ENCODE assay signal across 12 mouse cellular contexts in genomic region chr7:82822528-82822927, GRCm38 (mm10). TPM values are rescaled to one million over a fixed set of nuclear protein-coding genes. Genes with fewer than 3 reads are reported as not detected.
A peak's percentile ranks its signal among the peaks of the same experiment; 100 is the strongest.
DNase-seq lines count a peak whose midpoint lies in the region; ATAC-seq and TF ChIP-seq lines count a peak whose summit lies in the region.
"Had no signal": no experiment of that assay in that cellular context is flagged by ENCODE, and none has a peak within 500 bp of the region (broad histone marks: within the 10 kb centered on the region; RNA-seq: fewer than 3 reads in every experiment).

No protein-coding gene starts in this region.

- no peak overlapping the region for H3K27ac ChIP-seq in intestine, embryonic 14.5 days (ENCODE audit: low read depth)
- no peak overlapping the region for H3K27ac ChIP-seq in intestine, postnatal 0 days (ENCODE audit: low read depth, low read length)
- no peak overlapping the region for H3K27ac ChIP-seq in stomach, embryonic 14.5 days (ENCODE audit: low read length)
- H3K27ac ChIP-seq in stomach, postnatal 0 days (replicated peaks) = no peak overlapping the region
- no peak overlapping the region for H3K27ac ChIP-seq in intestine, embryonic 15.5 days
- H3K27ac ChIP-seq: hindbrain, embryonic 15.5 days had no signal

- DNase-seq in intestine, embryonic 14.5 days (ENCODE audit: low spot score) = peak; percentile 50
- DNase-seq in stomach, postnatal 0 days (ENCODE audit: low spot score) = no peak
- no peak for DNase-seq in right cerebral cortex, postnatal 4 days
- no peak for DNase-seq in gastrocnemius, adult 8-10 months (ENCODE audit: low spot score in 2 of 2)
- DNase-seq: adrenal gland, adult 8-10 months; cerebellum, adult 9-11 months; kidney, adult 9 months had no signal

- peaks cover 8% of the 10 kb centered on the region; the same call in 1 of the 2 replicates for H3K4me1 ChIP-seq in intestine, embryonic 14.5 days (replicated peaks; ENCODE audit: control insufficient read depth, insufficient read depth, low read length)
- no peaks in the 10 kb centered on the region for H3K4me1 ChIP-seq in intestine, postnatal 0 days (replicated peaks; ENCODE audit: control insufficient read depth, insufficient read depth, low read length)
- no peaks in the 10 kb centered on the region for H3K4me1 ChIP-seq in stomach, embryonic 14.5 days (ENCODE audit: control insufficient read depth, insufficient read depth, low read length)
- no peaks in the 10 kb centered on the region for H3K4me1 ChIP-seq in stomach, postnatal 0 days (replicated peaks; ENCODE audit: control insufficient read depth, insufficient read depth)
- no peaks in the 10 kb centered on the region for H3K4me1 ChIP-seq in intestine, embryonic 15.5 days (replicated peaks)
- H3K4me1 ChIP-seq: hindbrain, embryonic 15.5 days had no signal

- ATAC-seq in intestine, embryonic 14.5 days (replicated peaks; ENCODE audit: low FRiP score, low TSS enrichment, low read depth) = peak; percentile 47; the same call in 1 of the 2 replicates
- no peak for ATAC-seq in intestine, postnatal 0 days
- ATAC-seq in stomach, embryonic 14.5 days (ENCODE audit: insufficient number of reproducible peaks, insufficient read depth, low FRiP score, low read depth) = 0 out of 2 replicates have a peak, but pooled peaks have one; percentile 53
- no peak; the same call in 1 of the 2 replicates for ATAC-seq in stomach, postnatal 0 days (ENCODE audit: low FRiP score, low TSS enrichment)
- ATAC-seq in intestine, embryonic 15.5 days = peak; percentile 34; the same call in 1 of the 2 replicates

- H3K36me3 ChIP-seq in intestine, embryonic 14.5 days (ENCODE audit: control insufficient read depth, insufficient read depth, low read length) = no peaks in the 10 kb centered on the region
- H3K36me3 ChIP-seq in intestine, postnatal 0 days (ENCODE audit: control insufficient read depth, insufficient read depth) = no peaks in the 10 kb centered on the region
- no peaks in the 10 kb centered on the region for H3K36me3 ChIP-seq in stomach, embryonic 14.5 days (ENCODE audit: control insufficient read depth, insufficient read depth, low read length)
- no peaks in the 10 kb centered on the region for H3K36me3 ChIP-seq in stomach, postnatal 0 days (ENCODE audit: control insufficient read depth, insufficient read depth, low read length)
- no peaks in the 10 kb centered on the region for H3K36me3 ChIP-seq in intestine, embryonic 15.5 days
- H3K36me3 ChIP-seq: hindbrain, embryonic 15.5 days had no signal

- no peak for TF ChIP-seq CTCF in intestine, postnatal 0 days (IDR thresholded peaks at IDR 0.05; ENCODE audit: low read depth)
- no peak for TF ChIP-seq CTCF in stomach, postnatal 0 days (IDR thresholded peaks at IDR 0.05; ENCODE audit: low read depth)

- no peak for TF ChIP-seq EP300 in stomach, postnatal 0 days (optimal IDR thresholded peaks at IDR 0.05)

- 5% methylated on average over 1 of the region's 1 CpGs for WGBS in intestine, embryonic 14.5 days
- 40% methylated on average over 1 of the region's 1 CpGs for WGBS in intestine, postnatal 0 days
- 41% methylated on average over 1 of the region's 1 CpGs for WGBS in stomach, embryonic 14.5 days
- 13% methylated on average over 1 of the region's 1 CpGs for WGBS in stomach, postnatal 0 days
- WGBS in intestine, embryonic 15.5 days = 17% methylated on average over 1 of the region's 1 CpGs

- H3K9ac ChIP-seq in intestine, embryonic 14.5 days (ENCODE audit: low read length) = no peak overlapping the region
- H3K9ac ChIP-seq in intestine, postnatal 0 days (ENCODE audit: low read depth, low read length) = no peak overlapping the region
- no peak overlapping the region for H3K9ac ChIP-seq in stomach, embryonic 14.5 days (replicated peaks; ENCODE audit: low read depth, low read length)
- H3K9ac ChIP-seq in stomach, postnatal 0 days (ENCODE audit: low read length) = no peak overlapping the region
- H3K9ac ChIP-seq in intestine, embryonic 15.5 days = no peak overlapping the region
- H3K9ac ChIP-seq: hindbrain, embryonic 15.5 days had no signal

- H3K9me3 ChIP-seq in intestine, embryonic 14.5 days (ENCODE audit: control insufficient read depth, low read length) = no peaks in the 10 kb centered on the region; the same call in 1 of the 2 replicates
- no peaks in the 10 kb centered on the region for H3K9me3 ChIP-seq in intestine, postnatal 0 days (ENCODE audit: control insufficient read depth)
- no peaks in the 10 kb centered on the region for H3K9me3 ChIP-seq in stomach, embryonic 14.5 days (ENCODE audit: control insufficient read depth, low read depth, low read length)
- no peaks in the 10 kb centered on the region for H3K9me3 ChIP-seq in stomach, postnatal 0 days (ENCODE audit: control insufficient read depth, low read length)
- no peaks in the 10 kb centered on the region for H3K9me3 ChIP-seq in intestine, embryonic 15.5 days
- H3K9me3 ChIP-seq: hindbrain, embryonic 15.5 days had no signal

- H3K27me3 ChIP-seq in intestine, embryonic 14.5 days (replicated peaks; ENCODE audit: control insufficient read depth, insufficient read depth, low read length) = no peaks in the 10 kb centered on the region
- no peaks in the 10 kb centered on the region for H3K27me3 ChIP-seq in intestine, postnatal 0 days (replicated peaks; ENCODE audit: control insufficient read depth, insufficient read depth, low read length)
- H3K27me3 ChIP-seq in stomach, embryonic 14.5 days (ENCODE audit: control insufficient read depth, insufficient read depth, low read length) = no peaks in the 10 kb centered on the region
- H3K27me3 ChIP-seq in stomach, postnatal 0 days (ENCODE audit: control insufficient read depth, insufficient read depth, low read length) = no peaks in the 10 kb centered on the region
- H3K27me3 ChIP-seq in intestine, embryonic 15.5 days (replicated peaks) = no peaks in the 10 kb centered on the region
- H3K27me3 ChIP-seq: hindbrain, embryonic 15.5 days had no signal

- H3K4me2 ChIP-seq in intestine, embryonic 14.5 days (ENCODE audit: low read length) = no peak overlapping the region
- H3K4me2 ChIP-seq in intestine, postnatal 0 days (replicated peaks; ENCODE audit: low read depth) = no peak overlapping the region
- H3K4me2 ChIP-seq in stomach, embryonic 14.5 days (replicated peaks; ENCODE audit: low read depth, low read length) = no peak overlapping the region
- H3K4me2 ChIP-seq in stomach, postnatal 0 days (replicated peaks; ENCODE audit: low read depth) = no peak overlapping the region
- H3K4me2 ChIP-seq in intestine, embryonic 15.5 days (replicated peaks) = no peak overlapping the region
- H3K4me2 ChIP-seq: hindbrain, embryonic 15.5 days; liver, embryonic 11.5 days had no signal

- H3K4me3 ChIP-seq in intestine, embryonic 14.5 days (ENCODE audit: low read depth, low read length) = no peak overlapping the region
- no peak overlapping the region for H3K4me3 ChIP-seq in intestine, postnatal 0 days (ENCODE audit: low read depth, low read length)
- H3K4me3 ChIP-seq in stomach, embryonic 14.5 days (ENCODE audit: low read depth, low read length) = no peak overlapping the region
- H3K4me3 ChIP-seq in stomach, postnatal 0 days (ENCODE audit: low read depth, low read length) = no peak overlapping the region
- no peak overlapping the region for H3K4me3 ChIP-seq in intestine, embryonic 15.5 days (replicated peaks)
- H3K4me3 ChIP-seq: hindbrain, embryonic 15.5 days had no signal

RNA-seq across cellular contexts. Expression of gene Mex3b, which starts 44.6 kb away (rescaled TPM):
- polyA plus RNA-seq in intestine, embryonic 14.5 days (2014; fragmentation: Nextera tagmentation; extraction: Ambion mirVana) = 11.8 and 14.1 TPM in 2 replicates
- 2.3 and 2.8 TPM in 2 replicates for polyA plus RNA-seq in intestine, postnatal 0 days (2015; fragmentation: Nextera tagmentation; extraction: Ambion mirVana)
- polyA plus RNA-seq in stomach, embryonic 14.5 days (2014; fragmentation: Nextera tagmentation; extraction: Ambion mirVana) = 14.7 and 15.1 TPM in 2 replicates
- polyA plus RNA-seq in stomach, postnatal 0 days (2015; fragmentation: Nextera tagmentation; extraction: Ambion mirVana) = 2.3 and 2.8 TPM in 2 replicates
- 7.8 and 9.0 TPM in 2 replicates for polyA plus RNA-seq in intestine, embryonic 15.5 days (2015; fragmentation: Nextera tagmentation; extraction: Ambion mirVana)
- total RNA-seq in gastrocnemius, adult 8-10 months (2022) = under 1 TPM; 0.11 to 0.25 (median 0.19) TPM

Comparison
In these comparisons a context has a peak if more than half of its experiments do, and no peak if none do; other contexts are left out.
1. ATAC-seq: peak in intestine, embryonic 14.5 days (single experiment), stomach, embryonic 14.5 days (single experiment) and intestine, embryonic 15.5 days (single experiment); none in intestine, postnatal 0 days (single experiment) and stomach, postnatal 0 days (single experiment).